Mouse (Mus musculus) megakaryocyte-erythroid progenitor cell, adult 5-6 weeks (primary cell): Measurements from ENCODE around the gene Qtrt2. TPM values are rescaled to one million over a fixed set of nuclear protein-coding genes. Genes with fewer than 3 reads are reported as not detected.

Source experiments
- ATAC-seq: replicated peaks from 2 replicates; pipeline ENCODE4 v1.8.0; 2016; ENCODE audit warnings: mild to moderate bottlenecking, inconsistent platforms; ENCODE audit not compliant: severe bottlenecking, poor library complexity, low FRiP score, low TSS enrichment
- total RNA-seq, 2 experiments: library from RNA; stranded (forward) in 1 of 2; stranded (reverse) in 1 of 2; fragments of 200-1000, 215-1000 nt in 1 of 2; fragments of >200 nt in 1 of 2; fragmentation: Nextera tagmentation in 1 of 2; gene quantifications; 2 replicates each; pipeline ENCODE4 v1.2.3; 2014 to 2017

Gene Qtrt2
- total RNA-seq (2014; fragmentation: Nextera tagmentation) = 27.8 and 34.7 TPM in 2 replicates
- 59.7 and 76.6 TPM in 2 replicates for total RNA-seq (2017)

GRCm38 (mm10) chr16:43926341-43926859 lies at the start of gene Qtrt2:
TSS of gene Qtrt2 (minus strand) at chr16:43926809.
- ATAC-seq = no peak

- no peak for ATAC-seq
Observed at GRCm38 (mm10) chr16:43973606-43974220, 47.1 kb upstream of the Qtrt2 start.

- ATAC-seq = no peak
Observed at GRCm38 (mm10) chr16:43973147-43973546, 46.5 kb upstream of the Qtrt2 start.

GRCm38 (mm10) chr16:43972391-43972790 lies 45.8 kb upstream of the Qtrt2 start:
- no peak for ATAC-seq

GRCm38 (mm10) chr16:43971741-43972140 lies 45.1 kb upstream of the Qtrt2 start:
- no peak for ATAC-seq

- ATAC-seq = no peak
Observed at GRCm38 (mm10) chr16:43971189-43971588, 44.6 kb upstream of the Qtrt2 start.

- ATAC-seq = no peak
Observed at GRCm38 (mm10) chr16:43970426-43970825, 43.8 kb upstream of the Qtrt2 start.

- no peak for ATAC-seq
Observed at GRCm38 (mm10) chr16:43965781-43966389, 39.3 kb upstream of the Qtrt2 start.

GRCm38 (mm10) chr16:43963780-43964179 lies 37.2 kb upstream of the Qtrt2 start:
- ATAC-seq = no peak

GRCm38 (mm10) chr16:43963291-43963690 lies 36.7 kb upstream of the Qtrt2 start:
- ATAC-seq = no peak

- no peak for ATAC-seq
Observed at GRCm38 (mm10) chr16:43958038-43958437, 31.4 kb upstream of the Qtrt2 start.

GRCm38 (mm10) chr16:43954913-43955312 lies 28.3 kb upstream of the Qtrt2 start:
- no peak for ATAC-seq

GRCm38 (mm10) chr16:43951591-43951990 lies 25.0 kb upstream of the Qtrt2 start:
- no peak for ATAC-seq

- no peak for ATAC-seq
Observed at GRCm38 (mm10) chr16:43945869-43946268, 19.3 kb upstream of the Qtrt2 start.

GRCm38 (mm10) chr16:43945351-43945750 lies 18.7 kb upstream of the Qtrt2 start:
- ATAC-seq = no peak

- ATAC-seq = no peak
Observed at GRCm38 (mm10) chr16:43940846-43941245, 14.2 kb upstream of the Qtrt2 start.

GRCm38 (mm10) chr16:43935892-43936291 lies 9.3 kb upstream of the Qtrt2 start:
- ATAC-seq = no peak

GRCm38 (mm10) chr16:43935367-43935766 lies 8.8 kb upstream of the Qtrt2 start:
- ATAC-seq = 0 out of 2 replicates have a peak, but pooled peaks have one; percentile 41

GRCm38 (mm10) chr16:43934856-43935255 lies 8.2 kb upstream of the Qtrt2 start:
- ATAC-seq = no peak

- ATAC-seq = no peak
Observed at GRCm38 (mm10) chr16:43933041-43933440, 6.4 kb upstream of the Qtrt2 start.

- no peak for ATAC-seq
Observed at GRCm38 (mm10) chr16:43932319-43932718, 5.7 kb upstream of the Qtrt2 start.
